In genomic region chr19:27919040-27919439, GRCm38 (mm10) we compare ENCODE assay signal across 13 mouse cellular contexts.
A peak's percentile ranks its signal among the peaks of the same experiment; 100 is the strongest.
DNase-seq lines count a peak whose midpoint lies in the region; ATAC-seq and TF ChIP-seq lines count a peak whose summit lies in the region.
"Had no signal": no experiment of that assay in that cellular context is flagged by ENCODE, and none has a peak within 500 bp of the region (broad histone marks: within the 10 kb centered on the region; RNA-seq: fewer than 3 reads in every experiment).

No protein-coding gene starts in this region.

- H3K4me3 ChIP-seq in stomach, postnatal 0 days (ENCODE audit: low read depth, low read length): no peak overlapping the region
- H3K4me3 ChIP-seq: heart, embryonic 15.5 days; myocyte had no signal

- H3K36me3 ChIP-seq in stomach, postnatal 0 days (ENCODE audit: control insufficient read depth, insufficient read depth, low read length): no peaks in the 10 kb centered on the region
- H3K36me3 ChIP-seq: heart, embryonic 15.5 days had no signal

- H3K9me3 ChIP-seq in stomach, postnatal 0 days (ENCODE audit: control insufficient read depth, low read length): no peaks in the 10 kb centered on the region
- H3K9me3 ChIP-seq: heart, embryonic 15.5 days had no signal

- peak; percentile 12 for DNase-seq in embryo, embryonic 10.5 days (ENCODE audit: low spot score)
- no peak for DNase-seq in embryo, embryonic 9.5 days (ENCODE audit: extremely low spot score)
- peak; percentile 3 to 39 for DNase-seq in kidney, postnatal 36 days
- no peak for DNase-seq in kidney, postnatal 14 days
- peak; percentile 43 for DNase-seq in testis, postnatal 10 days (ENCODE audit: low spot score)
- no peak for DNase-seq in testis, postnatal 14 days (ENCODE audit: low spot score)
- no peak for DNase-seq in stomach, postnatal 0 days (ENCODE audit: low spot score)
- DNase-seq: cerebellum, adult 2 months; lung, postnatal 36 days had no signal

- H3K27me3 ChIP-seq in stomach, postnatal 0 days (ENCODE audit: control insufficient read depth, insufficient read depth, low read length): no peaks in the 10 kb centered on the region
- H3K27me3 ChIP-seq: heart, embryonic 15.5 days had no signal

- no peak overlapping the region for H3K27ac ChIP-seq in stomach, postnatal 0 days (replicated peaks)
- H3K27ac ChIP-seq: heart, embryonic 15.5 days had no signal

- peak; percentile 50 for TF ChIP-seq CTCF in stomach, postnatal 0 days (IDR thresholded peaks at IDR 0.05; ENCODE audit: low read depth)

- no peak for ATAC-seq in stomach, postnatal 0 days (ENCODE audit: low FRiP score, low TSS enrichment)
- no peak for ATAC-seq in frontal cortex, adult (ENCODE audit: low TSS enrichment)
- ATAC-seq: activated CD4-positive, CD25-positive, alpha-beta regulatory T cell, adult 4 months had no signal

- H3K9ac ChIP-seq in stomach, postnatal 0 days (ENCODE audit: low read length): no peak overlapping the region
- H3K9ac ChIP-seq: heart, embryonic 15.5 days had no signal

- H3K4me1 ChIP-seq in stomach, postnatal 0 days (replicated peaks; ENCODE audit: control insufficient read depth, insufficient read depth): no peaks in the 10 kb centered on the region
- H3K4me1 ChIP-seq: heart, embryonic 15.5 days had no signal

- H3K4me2 ChIP-seq in stomach, postnatal 0 days (replicated peaks; ENCODE audit: low read depth): no peak overlapping the region
- H3K4me2 ChIP-seq: heart, embryonic 15.5 days had no signal

- TF ChIP-seq EP300 in stomach, postnatal 0 days (optimal IDR thresholded peaks at IDR 0.05): no peak

- 47% methylated on average over 2 of the region's 2 CpGs for WGBS in stomach, postnatal 0 days

Comparison
In these comparisons a context has a peak if more than half of its experiments do, and no peak if none do; other contexts are left out.
1. DNase-seq: peak in embryo, embryonic 10.5 days (single experiment), kidney, postnatal 36 days (2 of 2) and testis, postnatal 10 days (single experiment); none in embryo, embryonic 9.5 days (single experiment), kidney, postnatal 14 days (single experiment), testis, postnatal 14 days (single experiment) and stomach, postnatal 0 days (single experiment).